Mouse (Mus musculus) NIH3T3 (cell line): ENCODE results near the gene Gid4.
"Not testable (repeated sequence)": the region's sequence is repeated elsewhere in the genome, so short reads cannot be mapped to it uniquely, and the experiment has no call there.

ENCODE experiments used
- DNase-seq: peaks from one replicate; pipeline ENCODE4 v3.0.0-alpha.2; 2012; ENCODE audit warnings: low read depth

Gid4 gene

GRCm38 (mm10) chr11:60433501-60433900 is 16.6 kb downstream of the Gid4 start:
- DNase-seq, result no peak

DNA sequence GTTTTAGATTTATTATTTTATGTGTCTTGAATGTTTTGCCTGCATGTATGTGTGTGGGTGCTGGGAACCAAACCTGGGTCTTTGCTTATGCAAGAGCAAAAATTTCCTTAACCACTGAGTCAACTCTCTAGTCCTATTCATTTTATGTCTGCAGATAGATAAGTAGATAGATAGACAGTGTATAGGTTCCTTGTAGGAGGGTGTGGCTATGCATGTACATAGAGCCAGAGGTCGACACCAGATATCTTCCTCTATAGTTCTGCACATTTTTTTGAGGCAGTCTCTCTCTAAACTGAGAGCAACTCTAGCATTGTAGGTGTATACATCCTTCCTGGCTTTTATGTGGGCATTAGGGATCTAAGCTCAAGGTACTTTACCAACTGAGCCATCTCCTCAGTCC is 18.2 kb downstream of the Gid4 start:
- no peak for DNase-seq

DNA sequence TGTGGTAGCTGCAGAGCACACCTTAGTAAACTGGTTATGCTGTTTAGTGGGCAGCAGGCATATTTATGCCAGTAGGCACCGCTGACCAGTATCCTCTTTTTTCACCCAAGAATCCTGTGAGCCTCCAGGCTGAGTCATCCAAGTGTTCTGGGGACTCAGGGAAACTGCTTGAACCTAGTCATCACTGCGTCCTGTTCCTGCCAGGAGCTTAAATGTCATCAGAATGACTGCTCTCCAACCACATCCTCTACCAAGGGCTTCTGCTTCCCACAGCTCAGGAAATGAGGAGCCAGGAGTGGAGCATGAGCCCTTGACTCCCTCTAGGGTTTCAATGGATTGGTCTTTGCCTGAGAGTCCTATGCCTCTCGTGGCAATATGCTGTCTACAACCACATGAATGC is 19.7 kb downstream of the Gid4 start:
- DNase-seq, result peak; percentile 62

DNA sequence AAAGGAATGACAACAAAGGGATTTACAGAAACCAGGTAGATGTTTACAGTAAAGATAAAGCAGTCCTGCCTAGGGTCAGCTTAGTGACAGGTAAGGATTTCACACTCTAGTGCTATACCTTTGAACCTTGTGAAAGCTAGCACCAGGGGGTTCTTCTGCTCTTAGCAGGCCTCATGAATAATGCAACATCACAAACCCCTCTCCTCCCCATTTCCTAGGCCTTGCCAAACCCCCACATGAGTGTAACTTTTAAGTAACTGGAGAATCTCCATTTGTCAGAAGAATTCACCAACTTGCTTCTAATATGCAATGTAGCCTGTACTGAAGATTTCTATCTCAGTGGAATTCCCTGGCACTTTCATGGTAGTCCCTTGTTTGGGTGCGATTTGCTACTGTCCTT is 22.7 kb downstream of the Gid4 start:
- DNase-seq, result not testable (repeated sequence)

DNA sequence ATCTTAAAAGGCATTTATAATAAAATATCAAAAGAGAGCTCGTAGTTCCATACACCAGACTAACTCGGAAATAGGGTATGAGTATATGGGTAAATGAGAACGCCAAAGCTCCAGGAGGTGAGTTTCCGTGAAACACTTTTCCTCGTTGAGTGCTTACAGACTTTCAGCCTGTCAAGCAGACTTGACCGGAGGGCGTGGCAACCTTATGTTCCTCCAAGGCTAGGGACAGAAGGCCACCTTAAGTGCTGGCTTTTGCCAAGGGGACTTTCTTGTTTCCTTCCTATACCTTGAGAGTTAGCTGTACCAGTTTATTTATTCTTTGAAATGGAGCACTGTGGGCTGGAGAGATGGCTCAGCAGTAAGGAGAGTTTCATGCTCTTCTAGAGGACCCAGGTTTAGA is 23.2 kb downstream of the Gid4 start:
- DNase-seq, result no peak

DNA sequence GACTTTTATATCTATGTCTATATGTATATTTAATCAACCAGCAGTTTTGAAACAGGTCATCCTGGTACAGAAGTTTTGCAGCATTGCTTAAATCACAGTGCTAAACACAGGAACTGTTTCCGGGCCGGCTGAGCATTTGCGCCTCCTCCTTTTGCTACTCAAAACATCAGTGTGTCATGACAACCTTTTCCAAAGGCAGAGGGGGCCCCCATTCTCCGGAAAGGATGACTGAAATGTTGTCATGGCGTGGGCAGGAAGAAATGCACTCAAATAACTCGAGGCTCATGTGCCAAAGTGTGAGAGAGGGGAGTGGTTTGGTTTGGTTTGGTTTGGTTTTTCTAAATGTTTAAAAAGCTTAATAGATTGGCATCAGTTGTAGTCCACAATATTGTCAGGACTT is 26.0 kb downstream of the Gid4 start:
- no peak for DNase-seq

DNA sequence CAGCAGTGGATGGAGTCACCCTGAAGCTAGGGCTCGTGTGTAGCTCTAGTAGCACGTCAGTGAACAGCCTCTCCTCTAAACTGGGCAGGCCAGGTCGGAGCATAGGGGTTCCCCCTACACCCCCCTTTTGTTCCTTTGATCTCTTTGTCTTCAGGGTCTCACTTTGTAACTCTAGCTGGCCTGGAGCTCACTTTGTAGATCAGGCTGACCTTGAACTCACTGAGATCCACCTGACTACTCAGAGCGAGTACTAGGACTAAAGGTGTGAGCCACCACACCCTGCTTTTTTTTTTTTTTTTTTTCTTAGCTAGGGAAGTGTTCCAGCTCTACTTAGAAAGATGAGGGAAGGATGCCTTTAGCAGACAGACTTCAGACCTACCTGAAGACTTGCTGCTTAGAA is 27.1 kb downstream of the Gid4 start:
- DNase-seq, result no peak

DNA sequence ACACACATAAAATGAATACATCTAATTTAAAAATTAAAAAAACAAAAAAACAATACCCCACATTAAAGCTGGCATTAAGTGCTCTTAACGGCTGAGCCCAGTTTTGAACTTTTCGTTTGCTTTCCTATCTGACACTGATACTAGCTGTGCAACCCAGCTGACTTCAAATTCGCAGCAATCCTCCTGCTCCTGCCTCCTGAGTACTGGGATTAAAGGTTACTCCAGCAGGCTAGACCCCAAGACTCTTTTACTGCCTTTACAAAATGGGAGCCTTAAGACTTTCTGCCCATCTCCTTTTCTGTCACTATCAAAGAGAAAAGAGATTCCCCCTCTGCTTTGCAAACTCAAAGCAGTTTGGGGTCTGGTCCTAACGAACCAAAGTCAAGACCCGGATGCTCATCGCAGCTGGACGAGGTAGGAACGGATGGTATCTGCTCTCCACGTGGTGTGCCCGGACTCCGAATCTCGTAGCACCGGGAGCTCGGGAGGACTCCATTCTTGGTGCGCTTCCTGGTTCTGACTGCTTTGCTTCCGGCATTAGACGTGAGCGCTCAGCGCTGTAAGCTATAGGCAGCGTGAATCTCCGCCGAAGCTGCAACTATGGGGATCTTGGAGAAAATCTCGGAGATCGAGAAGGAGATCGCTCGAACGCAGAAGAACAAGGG is 37.3 kb downstream of the Gid4 start, which contains the start of gene Drg2:
Gene Drg2, plus strand, starts transcription at position 512 of the 665 bp plus-strand sequence.
- DNase-seq, result peak; percentile 96

- no peak for DNase-seq
Measured at GRCm38 (mm10) chr11:60454745-60455087, 37.8 kb downstream of the Gid4 start.

DNA sequence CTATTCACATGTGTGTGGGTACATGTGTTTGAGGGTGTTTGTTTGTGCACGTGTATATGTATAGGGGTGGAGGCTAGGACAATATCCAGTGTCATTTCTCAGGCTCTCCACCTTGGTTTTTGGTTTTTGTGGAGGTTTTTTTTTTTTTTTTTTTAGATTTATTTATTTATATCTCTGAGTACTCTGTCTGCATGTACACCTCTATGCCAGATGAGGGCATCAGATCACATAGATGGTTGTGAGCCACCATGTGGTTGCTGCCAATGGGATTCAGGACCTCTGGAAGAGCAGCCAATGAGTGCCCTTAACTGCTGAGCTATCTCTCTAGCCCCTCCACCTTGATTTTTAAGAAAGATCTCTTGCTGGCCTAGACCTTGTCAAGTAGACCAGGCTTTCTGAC is 41.0 kb downstream of the Gid4 start:
- peak; percentile 54 for DNase-seq

GRCm38 (mm10) chr11:60465943-60466380 is 49.0 kb downstream of the Gid4 start:
- peak; percentile 73 for DNase-seq

GRCm38 (mm10) chr11:60469039-60469438 is 52.1 kb downstream of the Gid4 start, which contains the start of gene Myo15:
Gene Myo15 (plus strand): TSS chr11:60469339.
- no peak for DNase-seq

GRCm38 (mm10) chr11:60470743-60471142 is 53.8 kb downstream of the Gid4 start:
- DNase-seq, result no peak

DNA sequence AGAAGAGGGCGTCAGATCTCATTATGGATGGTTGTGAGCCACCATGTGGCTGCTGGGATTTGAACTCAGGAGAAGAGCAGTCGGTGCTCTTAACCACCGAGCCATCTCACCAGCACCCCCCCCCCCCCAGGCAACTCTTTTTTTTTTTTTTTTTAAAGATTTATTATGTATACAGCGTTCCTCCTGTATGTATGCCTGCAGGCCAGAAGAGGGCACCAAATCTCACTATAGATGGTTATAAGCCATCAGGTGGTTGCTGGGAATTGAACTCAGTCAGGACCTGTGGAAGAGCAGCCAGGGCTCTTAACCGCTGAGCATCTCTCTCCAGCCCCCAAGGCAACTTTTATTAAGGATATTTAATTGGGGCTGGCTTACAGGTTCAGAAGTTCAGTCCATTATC is 57.6 kb downstream of the Gid4 start:
- DNase-seq, result no peak

DNA sequence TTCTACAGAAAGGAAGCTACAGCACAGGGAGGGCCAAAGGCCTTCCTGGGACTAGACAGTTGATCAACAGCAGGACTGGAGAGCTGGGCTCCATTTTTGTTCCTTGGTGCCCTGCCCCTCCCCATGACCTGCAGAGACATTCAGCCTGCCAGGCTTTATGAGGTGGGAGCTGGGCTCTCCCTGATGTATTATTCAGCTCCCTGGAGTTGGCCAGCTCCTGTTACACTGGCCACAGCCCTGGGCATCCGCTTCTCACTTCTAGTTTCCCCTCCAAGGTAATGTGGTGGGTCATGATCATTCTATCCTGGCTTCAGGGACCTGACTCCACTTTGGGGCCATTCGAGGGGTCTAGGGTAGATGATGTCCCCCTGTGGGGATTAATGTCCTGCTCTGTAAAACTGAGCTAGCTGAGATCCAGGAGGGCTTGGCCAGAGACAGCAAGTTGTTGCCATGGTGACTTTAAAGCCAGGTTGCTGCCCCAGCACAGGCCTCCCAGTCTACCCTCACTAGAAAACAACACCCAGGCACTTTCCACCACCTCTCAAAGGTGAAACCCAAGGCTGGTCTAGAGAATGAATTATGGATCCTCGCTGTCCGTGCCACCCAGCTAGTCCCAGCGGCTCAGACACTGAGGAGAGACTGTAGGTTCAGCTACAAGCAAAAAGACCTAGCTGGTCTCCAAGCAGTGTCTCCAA is 58.9 kb downstream of the Gid4 start:
- no peak for DNase-seq

- no peak for DNase-seq
Measured at GRCm38 (mm10) chr11:60478121-60478520, 61.2 kb downstream of the Gid4 start.

GRCm38 (mm10) chr11:60486267-60486666 is 69.3 kb downstream of the Gid4 start:
- DNase-seq, result no peak

DNA sequence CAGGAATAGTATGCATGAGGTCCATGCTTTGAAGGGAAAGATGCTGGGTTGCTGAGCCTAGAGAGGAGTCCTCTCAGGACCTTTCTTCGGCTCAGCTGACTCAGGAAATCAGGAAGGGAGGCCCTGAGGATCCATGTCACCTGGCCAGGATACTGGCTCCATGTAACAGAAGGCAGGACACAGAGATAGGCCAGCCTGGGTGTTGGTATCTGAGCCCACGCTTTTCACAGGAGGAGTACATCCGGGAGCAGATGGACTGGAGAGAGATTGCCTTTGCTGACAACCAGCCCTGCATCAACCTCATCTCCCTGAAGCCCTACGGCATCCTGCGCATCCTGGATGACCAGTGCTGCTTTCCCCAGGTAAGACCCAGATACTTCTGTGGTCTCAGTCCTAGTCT is 75.8 kb downstream of the Gid4 start:
- DNase-seq, result no peak

GRCm38 (mm10) chr11:60495692-60496091 is 78.7 kb downstream of the Gid4 start:
- peak; percentile 26 for DNase-seq
